Mouse (Mus musculus) lung, postnatal 10 days (tissue): Measurements from ENCODE around the gene Prickle1.

Experiments
- DNase-seq: peaks from one replicate; pipeline ENCODE4 v3.0.0; 2021

The Prickle1 gene

DNA sequence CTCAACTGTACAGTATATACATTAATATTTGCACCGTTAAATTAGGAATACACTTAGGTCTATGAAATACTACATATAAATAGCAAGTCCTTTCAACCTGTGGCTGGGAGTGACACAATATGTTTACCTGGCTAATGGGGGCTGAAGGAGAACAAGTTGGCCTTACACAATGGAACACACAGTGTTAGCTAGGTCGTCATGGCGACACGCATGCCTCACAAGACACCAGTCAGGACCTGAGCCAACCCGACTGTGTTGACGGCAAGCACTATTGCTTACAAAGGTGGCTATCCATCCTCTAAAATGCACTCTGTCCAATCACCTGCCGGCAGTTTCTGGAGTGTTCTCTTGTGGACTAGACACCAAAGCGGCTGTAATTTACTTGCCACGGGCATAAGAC, 95.8 kb downstream of the Prickle1 start:
- no peak for DNase-seq

DNA sequence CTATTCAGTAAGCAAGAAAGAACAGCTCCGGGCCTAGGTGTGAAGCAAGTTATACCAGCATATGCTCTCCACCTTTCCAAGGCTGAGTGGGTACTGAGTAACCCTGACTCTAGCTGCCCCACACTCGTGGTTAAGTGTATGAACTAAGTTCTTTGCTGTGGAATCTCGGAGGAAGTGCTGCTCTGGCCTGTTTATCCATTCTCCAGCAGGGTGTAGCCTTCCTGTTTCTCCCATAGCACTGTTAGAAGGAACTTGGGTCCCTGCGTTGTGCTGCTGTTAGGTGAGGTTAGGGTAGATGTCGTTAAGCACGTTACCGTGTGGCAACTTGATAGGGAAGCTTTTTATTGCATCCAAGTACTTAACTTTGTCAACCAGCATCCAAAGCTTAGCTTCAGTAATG, 101.0 kb downstream of the Prickle1 start:
- peak; percentile 55 for DNase-seq

DNA sequence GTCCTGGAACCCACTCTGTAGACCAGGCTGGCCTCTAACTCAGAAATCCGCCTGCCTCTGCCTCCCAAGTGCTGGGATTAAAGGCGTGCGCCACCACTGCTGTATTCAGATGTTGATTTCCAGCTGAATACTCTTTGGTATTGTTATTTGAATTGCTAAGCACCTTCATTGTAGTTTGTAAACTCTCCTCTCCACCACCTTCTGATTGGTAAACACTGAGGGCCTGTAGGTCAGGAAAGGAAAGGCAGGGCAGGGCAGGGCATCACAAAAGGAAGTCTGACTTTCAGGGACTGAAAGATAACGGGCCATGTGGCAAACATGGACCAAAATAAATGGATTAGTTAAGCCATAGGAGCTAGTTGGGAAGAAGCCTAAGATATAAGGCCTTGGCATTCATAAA, 106.1 kb downstream of the Prickle1 start:
- DNase-seq, result peak; percentile 40

DNA sequence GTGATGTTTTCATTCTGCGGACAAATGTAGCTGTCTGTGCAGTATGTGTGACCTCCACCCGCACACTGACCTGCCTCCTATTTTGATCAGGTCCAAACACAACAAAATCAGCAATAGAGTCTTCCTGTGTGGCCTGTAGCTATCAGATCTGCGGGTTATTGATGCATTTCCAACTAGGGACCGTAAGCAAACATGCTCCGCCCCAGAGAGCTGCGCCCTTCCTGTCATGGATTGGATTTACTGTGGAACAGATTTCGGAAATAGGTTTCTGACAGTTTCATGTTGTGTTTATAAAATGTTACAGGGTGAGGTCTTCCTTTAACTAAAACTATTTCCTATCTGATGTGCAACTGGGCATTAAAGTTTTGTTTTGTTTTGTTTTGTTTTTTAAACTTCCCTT, 109.6 kb downstream of the Prickle1 start:
- DNase-seq, result peak; percentile 66

DNA sequence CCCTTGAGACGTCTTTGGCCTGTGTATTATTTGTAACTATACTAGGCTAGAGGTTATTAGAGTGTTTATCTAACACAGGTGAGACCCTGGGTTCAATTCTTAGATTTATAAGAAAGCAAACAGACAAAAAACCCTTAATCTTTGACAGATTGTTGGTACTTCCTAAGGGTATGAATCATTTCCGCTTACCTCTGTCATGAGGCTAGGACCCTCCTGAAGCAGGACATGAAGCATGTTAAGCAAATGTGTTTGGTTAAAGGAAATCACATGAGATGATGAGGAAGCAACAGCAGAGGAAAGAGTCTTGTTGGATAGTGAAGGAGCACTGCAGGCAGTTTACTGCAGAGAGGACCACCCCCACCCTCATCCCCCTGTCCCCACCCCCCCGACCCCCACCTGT, 110.4 kb downstream of the Prickle1 start:
- no peak for DNase-seq

DNA sequence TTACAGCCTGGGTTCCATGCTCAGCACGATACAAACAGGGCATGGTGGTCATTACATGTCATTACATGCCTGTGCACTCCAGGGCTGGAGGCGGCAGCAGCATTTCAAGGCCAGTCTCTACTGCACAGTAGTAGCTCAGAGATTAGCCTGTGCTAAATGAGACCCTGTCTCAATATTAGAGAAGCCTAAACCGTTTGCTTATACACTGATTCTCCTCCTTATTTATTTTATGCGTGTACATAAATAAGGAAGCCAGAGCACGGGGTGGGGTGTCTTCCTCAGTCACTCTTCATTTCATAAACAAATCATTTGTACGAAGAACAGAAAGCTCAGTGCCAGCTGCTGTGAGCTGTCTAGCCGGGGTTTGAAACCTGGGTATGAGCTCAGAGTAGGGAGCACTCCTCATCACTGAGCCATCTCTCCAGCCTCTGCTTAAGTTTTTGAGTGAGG, 111.4 kb downstream of the Prickle1 start:
- peak; percentile 59 for DNase-seq

DNA sequence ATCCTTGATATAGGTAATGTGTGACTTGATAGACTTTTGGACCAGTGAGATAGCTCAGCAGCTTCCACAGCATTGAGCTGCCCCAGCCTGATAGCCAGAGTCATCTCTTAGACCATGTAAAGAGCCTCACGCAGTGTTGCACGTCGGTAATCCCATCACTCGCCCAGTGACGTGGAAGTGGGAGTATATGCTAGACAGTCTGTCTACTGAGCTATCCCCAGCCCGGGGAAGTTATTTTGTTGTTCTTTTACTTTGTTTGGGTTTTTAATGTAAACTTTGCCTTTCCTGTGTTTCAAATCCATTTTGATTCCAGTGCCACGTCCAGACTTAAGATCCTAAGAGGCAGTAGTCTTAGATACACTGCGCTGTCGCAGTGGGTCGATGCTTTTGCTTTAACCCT, 114.6 kb downstream of the Prickle1 start:
- peak; percentile 64 for DNase-seq

DNA sequence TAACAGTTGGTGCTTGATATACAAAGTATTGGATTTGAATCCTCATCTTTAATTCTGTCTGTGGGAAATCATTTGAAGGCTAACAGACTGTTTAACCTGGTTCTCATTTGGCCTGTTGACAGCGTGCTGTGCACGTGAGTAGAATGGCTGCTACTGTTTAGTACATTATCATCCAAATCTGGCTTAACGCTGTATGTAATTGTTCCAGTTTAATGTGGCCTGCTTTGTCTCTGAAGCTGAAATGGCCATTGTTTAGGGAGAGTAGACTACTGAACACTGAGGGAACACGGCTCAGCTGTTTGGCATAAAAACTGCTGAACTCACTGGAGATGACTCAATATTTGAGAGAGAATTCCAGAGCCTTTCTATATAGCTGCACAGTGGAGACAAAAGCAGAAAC, 116.2 kb downstream of the Prickle1 start:
- no peak for DNase-seq

DNA sequence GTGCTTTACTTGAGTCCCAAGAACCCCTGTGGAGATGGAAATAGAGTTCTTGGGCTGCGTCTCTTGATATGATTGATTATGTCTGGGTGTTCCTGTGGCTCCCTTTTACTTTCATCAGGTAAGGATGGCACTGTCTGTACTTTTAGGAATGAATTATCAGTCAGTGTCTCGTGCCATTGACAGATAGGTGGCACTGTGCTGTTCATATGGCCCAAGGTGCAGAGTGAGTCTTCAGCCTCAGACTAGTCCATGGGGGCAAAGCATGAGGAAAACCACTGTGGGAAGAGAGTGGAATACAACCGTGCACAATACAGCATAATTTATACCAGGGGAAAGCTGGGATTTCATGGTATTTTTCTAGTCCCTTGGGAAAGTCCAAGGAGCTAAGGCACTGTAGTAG, 117.0 kb downstream of the Prickle1 start:
- no peak for DNase-seq

DNA sequence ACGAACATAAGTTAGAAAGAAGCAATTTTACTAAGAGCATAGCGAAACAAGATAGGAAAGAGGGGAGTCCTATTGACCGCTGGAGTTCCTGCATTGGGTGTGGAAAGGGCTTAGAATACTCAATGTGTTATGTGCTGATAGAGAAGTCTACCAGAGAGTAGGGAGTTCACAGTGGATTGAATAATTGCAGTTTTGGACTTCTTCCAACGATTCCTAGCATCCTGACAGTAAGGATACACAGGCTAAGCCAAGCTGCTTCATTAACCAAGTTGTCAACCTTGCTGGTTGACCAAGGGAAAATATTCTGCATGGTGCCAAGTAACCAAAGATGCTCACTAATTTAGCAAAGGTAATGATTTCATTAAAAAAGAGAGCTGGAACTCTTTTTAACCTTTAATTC, 118.0 kb downstream of the Prickle1 start:
- no peak for DNase-seq

DNA sequence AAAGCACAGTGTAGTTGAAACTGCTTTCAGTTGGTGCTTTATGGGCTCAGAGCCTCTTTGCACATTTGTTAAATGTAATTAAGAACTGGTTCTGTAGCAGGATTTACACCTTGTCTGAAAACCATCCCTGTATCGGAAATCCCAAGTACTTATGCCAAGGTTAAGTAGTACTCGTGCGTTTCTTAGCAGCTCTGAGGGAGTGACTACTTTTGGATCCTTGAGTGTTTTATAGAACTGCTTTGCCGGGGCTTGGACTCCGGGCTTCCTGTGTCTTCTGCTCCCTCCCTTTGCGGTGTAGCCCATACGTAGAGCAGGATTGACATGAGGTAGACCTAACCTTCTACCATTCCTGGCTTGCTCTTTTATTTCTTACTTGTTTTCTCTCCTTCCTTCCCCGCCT, 120.0 kb downstream of the Prickle1 start:
- DNase-seq, result no peak

DNA sequence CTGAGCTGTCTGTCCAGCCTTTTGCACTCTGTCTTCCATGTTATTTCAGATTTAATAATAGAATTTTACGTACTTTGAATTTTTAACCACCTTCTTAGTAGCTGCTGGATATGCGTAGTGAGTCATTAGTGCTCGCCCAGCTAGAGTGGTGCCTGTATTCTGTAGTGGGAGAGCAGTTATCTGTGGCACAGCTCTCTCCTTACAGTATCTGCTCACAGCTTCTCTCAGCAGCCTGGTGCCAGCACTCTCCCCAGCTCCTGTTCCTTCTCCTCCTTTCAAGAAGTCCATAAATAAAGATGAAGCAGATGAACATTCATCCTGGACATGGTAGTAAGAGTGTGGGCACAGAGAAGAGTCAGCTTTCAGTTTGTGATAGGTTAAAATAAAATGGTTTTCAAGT, 121.4 kb downstream of the Prickle1 start:
- no peak for DNase-seq

DNA sequence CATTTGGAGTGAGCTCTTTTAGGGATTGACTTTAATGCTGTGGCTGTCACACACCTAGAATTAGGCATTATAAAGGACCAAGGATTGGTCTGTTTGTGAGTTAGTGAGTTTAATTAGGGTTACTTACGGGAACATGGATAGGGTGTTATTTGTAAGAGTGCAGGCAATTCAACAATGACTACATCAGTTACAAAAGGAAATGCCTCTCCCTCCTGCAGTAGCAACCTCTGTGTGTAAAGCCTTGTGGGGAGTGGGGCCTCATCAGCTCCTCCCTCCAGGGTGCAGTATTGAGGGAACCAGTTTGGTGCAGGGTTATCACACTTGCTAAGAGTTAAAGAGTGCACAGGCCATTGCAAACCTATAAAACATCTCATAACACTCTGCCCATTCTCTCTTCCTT, 123.6 kb downstream of the Prickle1 start:
- no peak for DNase-seq

DNA sequence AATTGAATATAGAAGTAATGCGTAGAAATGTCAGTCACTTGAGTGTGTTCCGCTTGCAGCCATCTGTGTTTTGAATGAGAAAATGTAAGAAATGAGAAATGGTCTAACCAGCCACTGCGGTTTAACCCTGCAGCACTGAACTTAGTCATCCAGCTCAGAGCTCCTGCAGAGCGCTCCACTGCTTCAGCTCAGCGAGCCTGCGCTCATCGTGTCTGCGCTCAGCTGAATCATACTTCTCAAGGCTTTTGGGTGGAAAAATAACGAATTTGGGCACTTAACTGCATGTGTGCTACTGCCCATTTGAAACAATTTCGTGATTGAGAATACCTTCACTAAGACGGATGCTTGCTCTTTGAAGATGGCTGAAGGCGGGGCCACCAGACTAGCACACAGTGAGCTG, 124.0 kb downstream of the Prickle1 start:
- DNase-seq, result no peak

DNA sequence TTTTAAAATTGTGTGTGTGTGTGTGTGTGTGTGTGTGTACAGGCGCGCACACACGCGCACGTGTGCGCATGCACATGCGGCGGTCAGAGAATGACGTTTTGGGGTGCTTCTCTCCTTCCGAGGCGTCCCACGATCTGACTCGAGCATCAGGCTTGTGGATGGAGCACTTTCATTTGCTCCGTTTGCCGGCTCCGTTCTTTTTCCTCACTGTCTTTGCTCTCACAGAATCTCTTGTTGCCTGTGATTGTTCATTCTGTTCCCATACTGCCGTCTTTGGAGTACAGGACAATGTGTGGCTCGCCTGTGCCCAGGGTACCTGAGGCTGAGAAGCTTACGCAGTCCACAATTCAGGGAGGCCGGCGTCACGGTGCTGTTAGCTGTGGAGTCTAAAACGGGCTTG, 134.6 kb downstream of the Prickle1 start:
- no peak for DNase-seq

DNA sequence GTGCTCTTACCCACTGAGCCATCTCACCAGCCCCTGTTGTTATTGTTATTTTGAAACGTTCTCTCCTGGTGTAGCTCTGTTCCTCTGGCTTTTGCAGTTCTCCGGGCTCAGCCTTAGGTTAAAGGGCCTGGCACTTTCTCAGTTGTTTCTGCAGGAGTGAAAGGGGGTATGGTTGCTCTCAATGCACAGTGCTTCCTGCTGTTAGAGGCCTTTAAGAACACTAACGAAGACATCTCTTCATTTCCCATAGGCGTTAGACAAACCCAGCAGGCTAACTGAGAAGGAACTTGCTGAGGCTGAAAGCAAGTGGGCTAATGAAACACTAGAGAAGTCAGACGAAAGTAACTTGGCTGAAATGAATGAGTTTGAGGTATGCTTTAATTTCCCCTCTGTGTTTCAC, 136.3 kb downstream of the Prickle1 start:
- no peak for DNase-seq

DNA sequence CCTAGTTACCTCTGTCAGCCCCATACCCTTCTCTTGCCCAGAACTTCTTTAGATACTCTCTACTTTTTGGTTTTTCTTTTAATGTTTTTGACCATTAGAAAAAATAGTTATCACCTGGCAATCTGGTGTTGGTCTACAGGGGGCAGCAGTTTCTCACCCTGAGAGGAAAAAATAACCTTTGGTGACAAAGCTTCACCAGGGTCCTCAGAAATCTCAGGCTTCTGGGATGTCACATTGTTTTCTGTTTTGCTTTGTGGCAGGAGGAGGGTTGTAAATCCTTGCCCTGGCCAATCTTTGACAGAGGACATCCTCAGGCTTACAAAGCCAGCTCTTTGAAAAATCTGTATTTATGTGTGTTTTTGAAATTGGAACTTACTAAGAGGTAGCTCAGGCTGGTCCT, 139.7 kb downstream of the Prickle1 start:
- peak; percentile 40 for DNase-seq

DNA sequence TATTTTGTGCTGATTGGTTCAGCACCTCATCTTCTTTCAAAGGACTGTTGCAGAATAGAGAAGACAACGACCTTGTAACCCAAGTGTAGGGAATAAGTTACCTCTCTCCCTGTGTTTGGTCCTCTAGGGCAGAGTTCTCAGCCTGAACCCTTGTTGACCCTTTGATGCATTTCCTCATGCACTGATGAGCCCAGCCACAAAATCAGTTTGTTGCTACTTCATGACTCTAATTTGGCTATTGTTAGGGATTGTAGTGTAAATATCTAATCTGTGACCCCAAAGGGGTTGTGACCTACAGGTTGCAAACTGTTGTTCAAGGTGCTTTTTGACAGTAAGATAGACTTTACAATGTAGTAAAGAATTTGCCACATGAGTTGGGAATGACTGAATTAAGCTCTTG, 142.4 kb downstream of the Prickle1 start:
- no peak for DNase-seq
